Mouse (Mus musculus) ES-Bruce4 (cell line): ENCODE data around the gene Cyp46a1.

Experiments
- CTCF ChIP-seq: IDR thresholded peaks from one replicate; pipeline ENCODE4 v1.8.1; 2011; ENCODE audit warnings: low read depth, low read length
- EP300 ChIP-seq: IDR thresholded peaks from 2 replicates; pipeline ENCODE4 v1.6.1; 2011; ENCODE audit warnings: low read depth, low read length; ENCODE audit not compliant: insufficient read depth
- POLR2A ChIP-seq: IDR thresholded peaks from one replicate; pipeline ENCODE4 v1.8.1; 2011; ENCODE audit warnings: low read length; ENCODE audit not compliant: insufficient read depth

GRCm38 (mm10) chr12:108410416-108411208 is 76.4 kb downstream of the Cyp46a1 start:
- TF ChIP-seq CTCF (no peak), POLR2A (no peak), EP300 (no peak)
